In the genomic region with DNA sequence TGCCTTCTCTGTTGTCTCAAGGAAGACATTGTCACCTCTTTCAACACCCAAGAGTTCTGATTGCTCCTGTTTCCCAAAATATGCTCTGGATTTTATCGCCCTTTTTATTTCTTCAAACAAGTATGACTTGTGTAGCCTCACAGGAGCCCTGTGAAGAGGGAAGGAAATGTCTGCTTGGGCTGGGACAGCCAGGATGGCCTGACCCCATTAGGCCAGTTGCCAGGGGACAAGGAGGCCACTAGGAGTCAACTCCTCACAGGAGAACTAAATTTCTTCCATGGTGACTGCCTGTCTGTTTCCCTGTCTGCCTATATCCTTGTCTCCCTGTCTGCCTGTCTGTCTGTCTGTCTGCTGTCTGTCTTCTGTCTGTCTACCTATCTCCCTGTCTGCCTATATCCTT, we compare ENCODE assay signal across 9 mouse cellular contexts. TPM values are rescaled to one million over a fixed set of nuclear protein-coding genes. Genes with fewer than 3 reads are reported as not detected.
DNase-seq lines count a peak whose midpoint lies in the region; ATAC-seq and TF ChIP-seq lines count a peak whose summit lies in the region.
"Had no signal": no experiment of that assay in that cellular context is flagged by ENCODE, and none has a peak within 500 bp of the region (broad histone marks: within the 10 kb centered on the region; RNA-seq: fewer than 3 reads in every experiment).

No protein-coding gene starts in this region.

- no peak for TF ChIP-seq CTCF in lung, postnatal 0 days (IDR thresholded peaks at IDR 0.05)

- no peak overlapping the region for H3K4me2 ChIP-seq in heart, embryonic 12.5 days
- H3K4me2 ChIP-seq in embryonic facial prominence, embryonic 11.5 days (ENCODE audit: low read depth, low read length): no peak overlapping the region
- H3K4me2 ChIP-seq in lung, postnatal 0 days (replicated peaks; ENCODE audit: low read depth, low read length): no peak overlapping the region
- H3K4me2 ChIP-seq: limb, embryonic 15.5 days had no signal

- intact Hi-C loops in heart, postnatal 10 days (cut with DNase I): no loop called here

- DNase-seq in heart, postnatal 10 days: peak; percentile 32 to 40
- DNase-seq in embryonic facial prominence, embryonic 11.5 days (ENCODE audit: low spot score): no peak
- DNase-seq in kidney, postnatal 10 days: peak; percentile 71
- no peak for DNase-seq in lung, postnatal 0 days (ENCODE audit: low spot score)
- DNase-seq in spleen, postnatal 4 days (ENCODE audit: low spot score in 2 of 2): no peak
- no peak for DNase-seq in spleen, postnatal 36 days (ENCODE audit: low spot score in 2 of 2)

- ATAC-seq in heart, embryonic 12.5 days (ENCODE audit: insufficient number of reproducible peaks, low FRiP score): no peak
- no peak for ATAC-seq in embryonic facial prominence, embryonic 11.5 days (replicated peaks; ENCODE audit: insufficient number of reproducible peaks, low FRiP score, low TSS enrichment, low read depth)
- peak; percentile 44 for ATAC-seq in lung, postnatal 0 days

- H3K4me1 ChIP-seq in heart, embryonic 12.5 days (replicated peaks): peaks cover 33% of the 10 kb centered on the region
- peaks cover 4% of the 10 kb centered on the region for H3K4me1 ChIP-seq in embryonic facial prominence, embryonic 11.5 days (ENCODE audit: control insufficient read depth, insufficient read depth, low read length)
- no peaks in the 10 kb centered on the region for H3K4me1 ChIP-seq in lung, postnatal 0 days (ENCODE audit: insufficient read depth, low read depth, low read length)

- H3K9me3 ChIP-seq in heart, embryonic 12.5 days (replicated peaks): no peaks in the 10 kb centered on the region
- H3K9me3 ChIP-seq in embryonic facial prominence, embryonic 11.5 days (replicated peaks; ENCODE audit: control insufficient read depth, low read length): no peaks in the 10 kb centered on the region
- no peaks in the 10 kb centered on the region for H3K9me3 ChIP-seq in lung, postnatal 0 days (ENCODE audit: low read length)
- H3K9me3 ChIP-seq: limb, embryonic 15.5 days had no signal

- no peak overlapping the region for H3K4me3 ChIP-seq in heart, embryonic 12.5 days
- no peak overlapping the region for H3K4me3 ChIP-seq in embryonic facial prominence, embryonic 11.5 days (ENCODE audit: low read depth, low read length)
- H3K4me3 ChIP-seq in lung, postnatal 0 days (ENCODE audit: low read depth, low read length): no peak overlapping the region
- H3K4me3 ChIP-seq: erythroblast, embryonic 14.5 days; limb, embryonic 15.5 days had no signal

- 78% methylated on average over 1 of the region's 1 CpGs for WGBS in heart, embryonic 12.5 days
- 77% methylated on average over 1 of the region's 1 CpGs for WGBS in embryonic facial prominence, embryonic 11.5 days
- 55% methylated on average over 1 of the region's 1 CpGs for WGBS in lung, postnatal 0 days

- TF ChIP-seq EP300 in lung, postnatal 0 days (IDR thresholded peaks at IDR 0.05): no peak

- H3K9ac ChIP-seq in heart, embryonic 12.5 days: no peak overlapping the region
- H3K9ac ChIP-seq in embryonic facial prominence, embryonic 11.5 days (replicated peaks; ENCODE audit: low read length): no peak overlapping the region
- H3K9ac ChIP-seq in lung, postnatal 0 days (replicated peaks; ENCODE audit: low read depth): no peak overlapping the region
- H3K9ac ChIP-seq: limb, embryonic 15.5 days had no signal

- 0 out of 2 replicates have a peak, but pooled peaks cover 3% of the 10 kb centered on the region for H3K27me3 ChIP-seq in heart, embryonic 12.5 days (replicated peaks)
- no peaks in the 10 kb centered on the region for H3K27me3 ChIP-seq in embryonic facial prominence, embryonic 11.5 days (ENCODE audit: control insufficient read depth, insufficient read depth, low read length)
- H3K27me3 ChIP-seq in lung, postnatal 0 days (replicated peaks; ENCODE audit: insufficient read depth, low read length): no peaks in the 10 kb centered on the region
- H3K27me3 ChIP-seq: limb, embryonic 15.5 days had no signal

- no peak overlapping the region for H3K27ac ChIP-seq in heart, embryonic 12.5 days (ENCODE audit: poor library complexity, severe bottlenecking)
- H3K27ac ChIP-seq in embryonic facial prominence, embryonic 11.5 days (replicated peaks; ENCODE audit: low read depth, low read length): peak overlapping the region; percentile 65
- H3K27ac ChIP-seq in lung, postnatal 0 days (ENCODE audit: low read length): no peak overlapping the region
- H3K27ac ChIP-seq: limb, embryonic 15.5 days had no signal

- no peaks in the 10 kb centered on the region for H3K36me3 ChIP-seq in heart, embryonic 12.5 days
- no peaks in the 10 kb centered on the region for H3K36me3 ChIP-seq in embryonic facial prominence, embryonic 11.5 days (replicated peaks; ENCODE audit: control insufficient read depth, insufficient read depth, low read depth, low read length)
- H3K36me3 ChIP-seq in lung, postnatal 0 days (ENCODE audit: insufficient read depth, low read length): no peaks in the 10 kb centered on the region
- H3K36me3 ChIP-seq: limb, embryonic 15.5 days had no signal

RNA-seq across cellular contexts. Expression of gene Scube1, which starts 17.2 kb away (rescaled TPM):
- total RNA-seq in heart, postnatal 10 days (2021): 1 to 10 TPM; 4.3 to 5.6 TPM
- polyA plus RNA-seq in heart, embryonic 12.5 days (2016; fragmentation: Nextera tagmentation; extraction: Ambion mirVana): 16.3 and 16.6 TPM in 2 replicates
- polyA plus RNA-seq in embryonic facial prominence, embryonic 11.5 days (2014; fragmentation: Nextera tagmentation; extraction: Ambion mirVana): 30.2 and 32.8 TPM in 2 replicates
- polyA plus RNA-seq in lung, postnatal 0 days (2015; fragmentation: Nextera tagmentation; extraction: Ambion mirVana): 1.6 and 1.9 TPM in 2 replicates
- polyA plus RNA-seq: erythroblast, embryonic 14.5 days had no signal

RNA-seq across cellular contexts. Expression of gene Mpped1, which starts 37.2 kb away (rescaled TPM):
- total RNA-seq in heart, postnatal 10 days (2021): under 1 TPM in 1 of 2 experiments, not detected in 1; 0.14 TPM
- 0.10 TPM in 2 replicates for polyA plus RNA-seq in heart, embryonic 12.5 days (2016; fragmentation: Nextera tagmentation; extraction: Ambion mirVana)
- polyA plus RNA-seq in embryonic facial prominence, embryonic 11.5 days (2014; fragmentation: Nextera tagmentation; extraction: Ambion mirVana): 6.3 and 6.9 TPM in 2 replicates
- polyA plus RNA-seq in lung, postnatal 0 days (2015; fragmentation: Nextera tagmentation; extraction: Ambion mirVana): 0.15 TPM in 1 of 2 replicates, not detected in the other
- polyA plus RNA-seq: erythroblast, embryonic 14.5 days had no signal

Comparison
In these comparisons a context has a peak if more than half of its experiments do, and no peak if none do; other contexts are left out.
1. DNase-seq: peak in heart, postnatal 10 days (2 of 2) and kidney, postnatal 10 days (single experiment); none in embryonic facial prominence, embryonic 11.5 days (single experiment), lung, postnatal 0 days (single experiment), spleen, postnatal 4 days (0 of 2) and spleen, postnatal 36 days (0 of 2).